Mouse (Mus musculus): ENCODE data around the gene Igsf21.

Igsf21 gene

DNA sequence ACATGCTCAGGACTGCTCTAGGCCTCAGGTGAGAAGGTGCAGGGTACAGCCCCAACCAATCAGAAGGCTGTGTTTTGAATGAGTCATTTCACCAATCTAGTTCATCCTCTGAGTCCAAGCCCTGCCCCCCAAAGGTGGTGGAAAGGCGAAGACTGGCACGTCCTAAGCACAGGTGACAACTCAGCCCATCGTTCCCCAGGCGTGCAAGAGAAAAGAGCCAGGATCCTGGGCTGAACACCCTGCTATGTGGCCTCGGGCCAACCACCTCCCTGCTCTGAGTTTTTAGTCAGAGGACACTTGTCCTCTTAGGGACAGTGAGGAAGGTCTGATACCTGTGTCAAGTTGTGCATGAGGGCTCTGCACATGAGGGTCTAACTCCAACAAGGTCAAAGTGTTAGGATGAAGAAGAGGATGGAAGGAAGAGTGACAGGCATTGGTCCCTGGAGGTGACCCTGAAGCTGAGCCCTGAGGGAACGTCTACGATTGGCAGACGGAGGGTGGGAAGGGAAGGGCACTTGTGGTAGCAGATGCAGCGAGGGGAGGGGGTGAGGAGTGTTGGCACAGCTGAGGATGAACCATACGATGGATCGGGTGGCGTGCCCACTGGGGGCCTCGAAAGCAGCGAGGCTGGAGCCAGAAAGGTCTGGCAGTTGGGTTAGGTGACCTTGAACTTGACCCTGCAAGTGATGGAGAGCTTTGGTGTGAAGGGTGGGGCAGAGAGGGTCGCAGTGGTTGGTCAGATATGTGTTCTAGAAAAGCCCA is 99.3 kb downstream of the Igsf21 start:
- in situ Hi-C loops (cut with MboI, MseI), result no loop called here

DNA sequence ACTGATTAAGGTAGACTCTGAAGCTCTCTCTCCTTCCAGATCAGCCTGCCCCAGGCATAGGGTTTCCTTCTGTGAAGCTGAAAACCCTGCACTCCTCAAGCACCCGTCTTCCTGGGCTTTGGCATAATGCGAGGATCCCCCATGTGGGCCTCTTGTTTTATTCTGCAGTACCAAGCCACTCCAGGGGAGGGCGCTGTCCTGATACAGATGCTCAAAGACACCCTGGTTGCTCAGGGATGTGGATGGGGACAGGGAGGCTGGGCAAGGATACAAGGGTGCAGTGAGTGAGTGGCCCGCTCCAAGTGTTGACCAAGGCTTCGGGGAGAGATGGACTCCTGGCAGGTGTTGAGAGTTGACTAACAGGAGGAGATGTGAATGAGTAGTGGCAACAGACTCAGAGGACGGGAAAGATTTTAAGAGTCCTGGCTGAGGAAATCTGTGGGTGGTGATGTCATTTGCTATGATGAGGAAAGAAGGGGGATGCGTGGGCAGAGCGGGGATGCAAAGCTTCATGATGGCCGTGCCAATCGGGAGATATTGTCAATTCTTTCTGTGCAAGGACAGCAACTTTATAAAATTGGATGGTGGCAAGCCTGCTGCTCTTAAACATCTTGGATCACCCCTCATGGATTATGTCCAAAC is 102.6 kb downstream of the Igsf21 start:
- in situ Hi-C loops (cut with MboI, MseI), result no loop called here

DNA sequence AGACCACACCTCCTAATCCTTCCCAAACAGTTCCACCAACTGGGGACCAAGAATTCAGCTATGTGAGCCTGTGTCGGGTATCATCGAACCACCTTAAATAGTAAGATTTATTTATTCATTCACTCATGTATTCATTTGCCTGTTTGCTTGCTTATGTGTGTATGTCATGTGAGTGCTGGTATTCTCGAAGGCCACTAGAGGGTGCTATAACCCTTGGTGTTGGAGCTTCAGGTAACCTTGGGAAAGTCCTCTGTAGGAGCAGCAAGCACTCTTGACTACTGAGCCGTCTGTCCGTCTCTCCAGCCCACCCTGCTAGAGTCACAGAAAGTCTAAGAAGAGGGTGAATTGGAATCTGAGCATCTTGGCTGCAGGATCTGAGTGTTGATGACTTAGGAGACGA is 103.4 kb downstream of the Igsf21 start:
- in situ Hi-C loops (cut with MboI, MseI), result no loop called here

DNA sequence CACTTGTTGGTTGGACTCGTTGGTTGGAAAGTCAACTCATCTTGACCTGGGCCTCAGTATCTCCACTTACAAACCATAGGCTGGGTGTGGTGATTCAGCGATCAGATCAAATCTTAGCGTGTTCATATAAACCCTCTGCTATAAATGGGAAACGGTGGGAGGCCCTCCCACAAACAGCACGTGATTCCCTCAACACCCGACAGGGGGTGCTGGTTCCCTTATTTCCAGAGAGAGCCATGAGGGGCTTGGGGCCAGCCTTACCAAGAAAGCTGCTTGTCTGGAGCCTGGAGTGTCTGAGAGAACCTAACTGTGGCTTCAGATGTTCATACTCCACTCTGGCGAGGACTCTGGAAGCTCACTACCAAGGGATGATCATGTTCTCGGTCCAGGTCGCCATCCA is 106.1 kb downstream of the Igsf21 start:
- in situ Hi-C loops (cut with MboI, MseI), result no loop called here

DNA sequence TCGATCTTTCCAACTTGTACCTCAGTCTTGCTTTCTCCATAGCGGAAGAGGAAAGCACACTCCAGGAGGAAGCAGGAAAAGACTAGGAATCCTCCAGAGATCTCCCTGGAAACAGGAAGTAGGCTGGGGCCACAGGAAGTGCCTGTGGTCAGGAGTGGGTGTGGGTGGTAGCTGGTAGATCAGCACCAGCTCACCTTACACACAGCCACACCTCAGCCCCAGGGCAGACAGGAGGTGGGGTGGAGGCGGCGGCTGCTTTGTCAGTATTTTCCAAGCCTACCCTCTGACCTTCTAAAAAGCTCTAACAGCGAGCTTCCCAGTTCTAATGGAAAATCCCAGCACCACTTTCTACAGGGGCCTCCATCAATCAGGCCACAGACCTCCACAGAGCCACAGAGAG is 107.7 kb downstream of the Igsf21 start:
- in situ Hi-C loops (cut with MboI, MseI), result no loop called here

DNA sequence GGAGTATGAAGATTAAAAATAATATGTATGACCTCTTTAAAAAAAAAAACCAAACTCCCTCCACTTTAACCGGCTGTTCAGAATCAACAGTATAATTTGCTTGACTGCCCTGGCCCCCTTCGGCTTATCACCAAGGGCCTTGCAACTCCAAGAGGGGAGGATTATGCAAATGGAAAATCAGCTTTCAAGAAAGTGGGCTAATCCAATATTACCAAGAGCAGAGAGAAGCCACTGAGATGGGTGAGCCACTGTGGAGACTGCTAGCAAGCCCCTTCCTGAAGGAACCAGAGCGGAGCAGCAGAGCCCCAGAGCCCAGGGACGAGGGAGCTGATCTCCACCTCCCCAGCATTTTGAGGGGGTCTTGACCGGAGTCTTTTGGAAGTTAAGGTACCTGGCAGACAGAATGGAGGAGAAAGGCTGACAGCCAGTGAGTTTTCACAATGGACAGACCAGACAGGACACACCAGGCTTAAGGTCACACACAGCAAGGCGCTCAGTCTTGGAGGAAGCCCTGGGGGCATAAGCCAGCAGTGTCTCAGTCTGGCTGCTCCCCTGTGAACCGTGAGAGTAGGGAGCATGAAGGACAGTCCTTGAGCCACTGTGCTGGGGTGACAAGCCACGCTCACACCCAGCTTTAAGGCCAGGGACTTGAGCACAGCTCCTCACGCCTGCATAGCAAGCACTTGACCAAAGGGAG is 114.8 kb downstream of the Igsf21 start:
- in situ Hi-C loops (cut with MboI, MseI), result no loop called here

DNA sequence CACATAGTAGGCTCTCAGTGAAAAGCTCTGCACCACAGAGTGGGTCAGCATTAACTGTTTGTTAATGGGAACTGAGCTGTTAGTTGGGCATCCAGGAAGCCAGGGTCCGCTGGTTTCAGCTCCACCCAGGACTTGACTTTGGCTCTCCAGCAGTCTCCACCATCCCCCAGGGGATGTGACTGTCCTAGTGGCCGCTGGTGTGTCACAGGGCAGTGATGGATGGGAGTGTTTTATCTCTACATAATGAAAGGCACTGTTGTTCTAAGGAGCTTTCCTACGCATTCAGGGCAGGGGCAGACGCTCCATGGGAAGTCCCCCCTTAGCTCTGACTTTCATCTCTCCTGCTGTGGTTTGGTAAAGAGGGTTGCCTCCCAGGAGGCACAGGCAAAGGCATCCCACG is 115.4 kb downstream of the Igsf21 start:
- in situ Hi-C loops (cut with MboI, MseI), result no loop called here

DNA sequence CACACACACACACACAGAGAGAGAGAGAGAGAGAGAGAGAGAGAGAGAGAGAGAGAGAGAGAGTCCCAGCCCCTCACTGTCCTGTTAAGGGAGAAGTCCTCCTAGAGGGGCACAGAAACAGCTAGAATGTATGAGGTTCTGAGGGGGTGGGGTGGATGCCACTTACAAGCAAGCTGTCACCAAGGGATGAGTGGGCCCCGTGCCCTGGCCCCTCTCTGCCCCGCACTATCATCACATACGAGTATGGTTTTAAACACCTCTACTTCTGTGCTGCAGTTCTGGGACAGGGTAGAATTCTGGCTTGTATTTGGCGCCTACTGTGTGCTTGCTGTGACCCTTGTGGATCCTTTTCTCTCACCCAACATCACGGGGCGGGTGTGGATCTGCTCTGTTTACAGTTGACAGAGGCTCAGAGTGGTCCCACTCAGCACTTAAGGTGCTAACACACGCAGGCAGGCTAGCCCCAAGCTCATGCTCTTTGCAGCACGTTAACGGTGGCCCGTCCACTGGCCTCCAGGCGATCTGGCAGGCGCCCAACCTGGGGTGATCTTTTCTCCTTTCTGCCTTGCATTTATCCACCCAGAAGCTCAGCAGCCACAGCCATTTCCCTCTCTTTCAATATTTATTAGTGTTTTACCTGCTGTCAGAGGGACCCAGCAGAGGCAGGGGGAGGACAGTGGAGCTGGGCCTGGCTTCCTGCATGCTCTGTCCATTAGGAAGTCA is 116.9 kb downstream of the Igsf21 start:
- in situ Hi-C loops (cut with MboI, MseI), result no loop called here

DNA sequence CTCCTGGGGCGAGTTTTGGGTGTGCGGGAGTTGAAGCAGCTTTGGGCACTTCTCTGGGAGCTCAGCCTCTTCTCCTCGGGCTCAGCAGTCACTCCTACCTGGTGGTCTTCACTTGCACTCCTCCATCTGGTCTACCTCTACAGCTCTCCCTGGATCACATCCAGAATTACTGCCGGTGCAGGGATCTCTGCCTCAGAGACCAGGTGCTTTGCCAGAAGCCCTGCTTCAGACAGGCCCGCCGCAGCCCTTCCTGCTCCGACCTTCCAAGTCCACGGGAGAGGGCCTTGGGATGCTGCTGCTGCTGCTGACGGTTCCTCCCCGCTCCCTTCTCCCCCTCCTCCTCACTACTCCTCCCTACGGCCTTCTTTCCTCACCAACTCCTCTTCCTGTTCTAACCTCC is 118.5 kb downstream of the Igsf21 start:
- in situ Hi-C loops (cut with MboI, MseI), result no loop called here

DNA sequence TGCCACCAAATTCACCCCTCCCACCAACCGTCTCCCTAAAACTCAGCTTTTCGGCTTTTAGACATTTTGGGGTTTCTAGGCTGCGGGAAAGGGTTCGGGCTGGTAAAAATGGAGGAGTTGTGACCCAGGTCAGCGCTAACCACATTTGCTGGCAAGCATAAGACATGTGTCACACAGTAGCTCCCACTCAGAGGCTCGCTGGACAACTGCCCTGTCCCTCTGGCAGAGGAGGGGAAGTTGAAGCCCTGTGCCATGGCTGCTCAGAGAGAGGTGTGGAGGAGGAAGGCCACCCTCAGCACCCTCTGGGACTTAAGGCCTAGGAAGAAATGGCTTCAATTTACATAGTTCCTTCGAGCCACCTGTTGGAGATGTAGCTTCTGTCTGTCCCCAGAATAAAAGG is 120.8 kb downstream of the Igsf21 start:
- in situ Hi-C loops (cut with MboI, MseI), result no loop called here

DNA sequence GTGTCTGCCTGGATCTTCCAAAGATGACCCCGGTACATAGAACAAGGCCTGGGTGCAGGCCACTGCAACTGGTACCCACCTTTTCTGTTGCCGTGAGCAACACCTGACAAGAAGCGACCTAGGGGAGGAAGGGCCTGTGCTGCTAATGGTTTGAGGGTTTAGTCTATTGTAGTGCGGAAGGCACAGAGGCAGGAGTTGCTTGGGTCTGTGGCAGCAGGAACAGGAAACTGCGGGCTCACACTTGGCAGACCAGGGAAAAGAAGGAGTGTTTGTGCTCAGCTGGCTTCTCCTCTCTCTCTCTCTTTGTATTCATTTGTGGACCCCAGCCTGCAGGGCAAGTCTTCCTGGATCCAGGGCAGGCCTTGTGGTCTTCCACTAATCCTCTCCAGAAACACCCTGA is 124.0 kb downstream of the Igsf21 start:
- in situ Hi-C loops (cut with MboI, MseI), result no loop called here

DNA sequence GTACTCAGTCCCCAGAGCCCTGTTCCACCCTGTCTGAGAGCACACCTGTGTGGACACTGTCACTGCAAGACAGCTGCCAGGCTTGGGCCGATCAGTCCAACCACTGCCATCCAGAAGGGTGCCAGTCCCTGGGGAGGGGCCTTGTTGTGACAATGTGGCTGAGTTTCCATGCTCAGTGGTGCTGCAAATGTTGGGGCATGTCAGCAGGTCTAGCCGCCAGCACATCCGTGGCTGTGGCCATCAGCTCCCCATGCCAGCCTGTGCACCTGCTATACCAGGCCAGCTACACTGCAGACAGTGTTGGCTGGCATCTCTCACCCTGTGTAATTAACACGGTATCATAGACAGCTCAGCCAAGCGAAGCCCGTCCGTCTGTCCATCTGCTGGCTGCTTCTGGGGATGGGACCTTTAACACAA is 129.3 kb downstream of the Igsf21 start:
- in situ Hi-C loops (cut with MboI, MseI), result no loop called here

DNA sequence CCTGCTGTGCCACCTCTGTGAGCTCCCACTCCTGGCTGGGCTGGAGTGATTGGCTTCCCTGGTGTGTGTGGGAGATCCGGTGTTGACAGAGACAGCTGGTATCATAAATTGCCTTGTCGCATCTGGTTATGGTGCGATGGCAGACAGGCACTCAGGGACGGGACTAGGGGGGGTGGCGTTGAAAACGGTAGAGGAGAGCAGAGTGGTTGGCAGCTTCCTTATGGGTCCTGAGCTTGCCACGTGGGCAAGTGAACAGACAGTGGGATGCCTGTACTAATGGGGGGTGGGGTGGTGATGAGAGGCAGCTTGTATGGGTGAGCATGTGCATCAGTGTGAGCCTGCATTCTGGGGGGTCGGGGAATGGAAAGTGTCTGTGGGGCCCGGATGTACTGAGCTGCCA is 130.8 kb downstream of the Igsf21 start:
- in situ Hi-C loops (cut with MboI, MseI), result no loop called here

DNA sequence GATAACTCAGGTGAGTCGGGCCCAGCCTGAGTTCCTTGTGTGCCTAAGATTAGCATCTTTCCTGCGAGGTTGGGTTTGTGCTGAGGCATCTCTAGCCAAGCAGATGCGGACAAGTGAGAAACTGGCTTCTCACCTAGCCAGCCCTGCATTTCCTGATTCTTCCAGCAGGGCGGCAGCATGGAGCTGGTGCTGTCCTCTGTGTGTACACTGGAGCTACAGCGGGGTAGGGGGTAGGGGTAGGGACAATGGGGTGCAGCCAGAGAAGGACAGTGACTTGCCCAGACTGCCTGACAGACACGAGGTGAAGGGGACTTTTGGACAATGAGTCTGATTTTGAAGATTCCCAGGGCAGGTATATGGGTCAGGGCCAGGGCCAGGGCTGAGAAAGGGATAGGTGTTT is 131.5 kb downstream of the Igsf21 start:
- in situ Hi-C loops (cut with MboI, MseI), result no loop called here

DNA sequence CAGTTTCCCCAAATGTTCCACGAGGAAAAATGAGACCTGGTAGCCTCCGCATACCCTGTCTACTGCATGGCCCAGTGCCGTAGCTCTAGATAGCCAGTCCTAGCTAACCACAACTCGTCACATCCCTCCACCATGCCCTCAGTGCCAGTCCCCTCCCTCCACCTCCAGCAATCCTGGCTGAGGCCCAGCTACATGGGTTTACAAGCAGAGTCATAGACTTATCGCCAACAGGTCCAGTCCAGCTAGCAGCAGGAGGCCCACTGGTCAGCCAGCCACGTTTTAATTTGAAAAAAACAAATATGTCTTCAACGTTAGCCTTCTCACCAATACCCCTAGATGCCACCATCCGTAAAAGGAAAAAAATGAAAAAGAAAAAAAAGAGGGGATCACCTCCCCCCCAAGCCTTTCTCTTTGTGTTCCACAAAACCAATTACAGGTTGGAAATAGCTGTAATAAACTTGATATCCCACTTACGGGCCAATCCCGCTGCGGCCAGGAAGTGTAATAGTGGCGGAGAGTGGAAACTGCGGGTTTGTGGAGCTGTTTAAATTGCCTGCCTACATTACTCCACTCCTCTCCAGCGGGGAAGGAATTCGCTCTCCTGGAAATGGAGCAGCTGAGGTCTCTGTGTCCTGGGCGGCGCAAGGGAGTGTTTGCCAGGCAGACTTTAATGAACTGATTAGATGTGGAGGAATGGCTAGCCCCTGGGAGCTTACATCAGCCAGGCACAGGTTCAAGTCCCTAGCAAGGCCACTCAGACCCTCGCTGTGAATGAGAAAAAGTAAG is 132.7 kb downstream of the Igsf21 start:
- in situ Hi-C loops (cut with MboI, MseI), result no loop called here

DNA sequence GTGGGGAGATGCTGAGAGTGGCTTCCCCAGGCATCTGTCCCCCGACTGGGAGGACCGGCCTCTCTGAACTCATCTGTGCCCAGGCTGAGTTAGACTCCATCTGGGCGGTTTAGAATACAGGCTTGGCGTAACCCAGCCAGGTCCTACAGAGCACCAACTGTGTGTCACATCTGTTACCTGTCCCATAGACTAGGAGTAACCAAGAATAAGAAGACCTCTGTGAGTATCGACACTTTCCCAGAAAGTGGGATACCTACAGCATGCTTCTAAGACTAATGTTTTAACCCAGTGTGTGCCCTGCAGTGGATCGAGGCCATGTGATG is 137.0 kb downstream of the Igsf21 start:
- in situ Hi-C loops (cut with MboI, MseI), result no loop called here

DNA sequence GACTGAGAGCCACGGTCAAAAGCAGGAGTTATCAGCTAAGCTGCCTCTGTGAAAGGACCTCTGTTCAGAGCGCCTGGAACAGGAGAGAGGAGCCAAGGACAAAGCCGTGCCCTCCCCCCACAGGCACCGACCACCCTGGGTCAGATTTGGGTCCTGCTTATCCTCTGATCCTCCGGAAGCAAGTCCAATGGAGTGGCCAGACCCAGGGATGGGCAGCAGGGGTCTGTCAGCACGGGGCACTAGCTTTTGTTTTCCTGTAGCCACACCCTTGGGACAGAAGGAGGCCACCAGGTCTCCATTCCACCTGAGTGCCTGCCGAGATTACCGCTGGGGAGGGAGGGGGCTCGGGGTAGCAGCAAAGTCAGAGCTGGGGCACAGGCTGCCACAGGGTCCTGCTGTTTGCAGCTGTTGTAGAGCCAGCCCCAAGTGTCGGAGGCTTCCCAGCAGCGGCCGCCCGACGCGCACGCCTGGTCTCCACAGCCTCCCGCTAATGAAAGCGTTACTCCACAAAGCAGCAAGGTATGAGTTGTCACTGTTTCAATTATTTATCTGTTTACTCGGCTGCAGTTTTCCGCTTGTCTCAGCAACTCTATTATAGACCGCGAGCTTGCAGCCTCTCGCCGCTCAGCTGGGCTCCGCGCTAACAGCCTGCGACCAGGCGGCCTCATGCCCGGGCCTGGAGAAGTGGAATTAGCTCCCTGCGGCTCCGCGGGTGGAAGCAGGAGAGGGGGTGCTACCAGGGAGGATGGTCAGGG is 137.5 kb downstream of the Igsf21 start:
- in situ Hi-C loops (cut with MboI, MseI), result no loop called here

DNA sequence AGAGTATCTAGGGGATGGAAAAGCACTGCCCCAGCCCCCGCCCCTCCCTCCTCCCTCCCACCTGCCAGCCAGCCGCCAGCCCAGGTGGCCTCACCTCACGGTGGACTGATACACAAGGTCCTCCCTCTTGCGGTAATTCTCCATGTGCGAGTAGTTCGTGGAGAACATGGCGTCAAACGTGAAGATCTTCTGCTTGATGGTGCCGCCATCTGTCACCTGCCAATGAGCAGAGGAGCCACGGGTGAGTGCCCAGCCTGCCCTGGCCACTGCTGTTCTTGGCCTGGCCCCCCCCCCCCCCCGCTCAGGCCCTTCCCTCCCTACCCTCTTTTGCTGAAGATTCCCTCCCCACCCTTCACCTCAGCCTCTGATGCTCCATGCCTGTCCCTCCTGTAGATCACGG is 139.4 kb downstream of the Igsf21 start:
- in situ Hi-C loops (cut with MboI, MseI), result no loop called here

DNA sequence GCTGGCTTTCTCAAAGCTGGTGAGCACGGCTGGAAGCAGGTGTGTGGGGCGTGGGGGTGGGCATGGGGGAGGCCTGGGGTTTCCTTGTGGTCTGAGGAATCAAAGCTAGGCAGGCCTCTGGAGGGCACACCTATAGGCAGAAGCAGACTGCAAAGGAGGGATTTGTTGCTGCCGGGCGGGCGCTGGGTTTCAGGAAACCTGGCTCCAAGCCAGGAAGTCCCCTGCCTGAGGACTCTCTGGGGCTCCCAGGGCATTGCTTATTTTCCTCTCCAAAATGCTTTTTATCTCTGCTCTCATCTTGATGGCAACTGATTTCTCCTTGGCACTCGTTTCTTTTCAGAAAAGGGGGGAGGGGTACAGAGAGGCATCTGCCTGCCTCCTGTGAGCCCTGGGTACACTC is 141.8 kb downstream of the Igsf21 start:
- in situ Hi-C loops (cut with MboI, MseI), result no loop called here

DNA sequence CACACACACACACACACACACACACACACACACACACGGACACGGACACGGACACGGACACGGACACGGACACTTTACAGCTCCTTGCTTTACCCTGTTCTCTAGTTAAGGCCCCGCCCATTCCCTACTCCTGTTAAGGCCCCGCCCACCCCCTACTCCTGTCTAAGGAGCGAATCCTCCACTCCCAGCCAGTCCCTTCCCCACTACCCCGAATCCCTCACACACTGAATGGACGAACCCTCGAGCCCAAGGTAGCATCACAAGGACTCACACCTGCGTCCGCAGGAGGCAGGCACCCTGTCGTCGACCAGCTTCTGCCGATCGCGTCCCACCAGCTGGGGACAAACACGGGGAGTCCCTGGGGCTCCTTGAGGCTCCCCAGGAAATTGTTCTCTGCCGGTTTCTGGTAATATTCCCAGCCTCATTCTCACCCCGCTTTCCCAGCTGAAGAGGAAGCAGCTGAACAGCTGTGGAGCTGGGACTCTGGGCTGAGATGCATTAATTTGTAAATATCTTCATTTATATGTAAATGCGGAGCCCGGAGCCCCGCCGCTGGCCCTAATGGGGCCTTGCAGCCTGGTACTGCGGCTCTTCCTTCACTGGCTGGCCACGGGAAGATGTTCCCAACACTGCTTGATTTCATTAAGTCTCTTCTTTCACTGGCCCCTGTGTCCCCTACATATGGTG is 143.1 kb downstream of the Igsf21 start:
- in situ Hi-C loops (cut with MboI, MseI), result no loop called here

Measured in T-helper 2 cell (primary cell).